Mouse (Mus musculus): ENCODE data around the gene Cyp21a1.
"Not testable (repeated sequence)": the region's sequence is repeated elsewhere in the genome, so short reads cannot be mapped to it uniquely, and the experiment has no call there.

Cyp21a1 gene

DNA sequence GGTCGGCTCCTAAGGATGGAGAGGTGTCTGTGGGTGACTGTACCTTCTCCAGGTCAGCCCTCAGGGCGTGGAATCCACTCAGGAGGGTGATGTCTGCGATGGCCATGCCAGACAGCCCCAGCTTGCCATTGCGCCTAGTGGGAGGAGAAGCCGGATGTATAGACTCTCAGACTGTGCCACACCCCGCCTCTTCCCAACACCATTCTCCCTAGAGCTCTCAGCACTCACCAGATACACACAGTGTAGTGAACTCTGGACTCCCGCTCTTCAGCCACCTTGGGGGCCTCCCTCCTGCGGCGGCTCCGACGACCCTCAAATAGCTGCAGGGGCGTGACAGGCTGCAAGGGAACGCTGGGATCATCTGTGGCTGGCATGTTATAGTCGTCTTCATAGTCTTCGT, 6.9 kb upstream of the Cyp21a1 start:
- CTCF ChIA-PET = no interaction called here
- POLR2A ChIA-PET = no interaction called here

DNA sequence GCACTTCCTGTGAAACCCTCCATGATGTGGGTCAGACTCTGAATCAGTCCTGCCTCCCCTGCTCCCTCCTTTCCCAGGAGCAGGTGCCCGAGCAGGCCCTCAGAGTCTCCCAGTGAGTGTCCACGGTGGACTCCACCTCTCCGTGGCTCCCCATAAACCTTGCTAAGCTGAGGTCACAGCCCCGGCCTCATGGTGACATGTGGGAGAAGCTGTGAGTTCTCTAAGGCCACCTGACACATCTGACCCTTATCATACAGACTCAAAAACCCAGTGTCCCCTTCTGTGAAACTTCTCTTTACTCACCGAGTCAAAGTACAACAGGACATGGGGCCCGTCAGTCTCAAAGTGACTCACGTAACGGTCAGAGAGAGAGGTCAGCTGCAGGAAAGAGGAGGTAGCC, 6.5 kb upstream of the Cyp21a1 start:
- CTCF ChIA-PET = not testable (repeated sequence)

DNA sequence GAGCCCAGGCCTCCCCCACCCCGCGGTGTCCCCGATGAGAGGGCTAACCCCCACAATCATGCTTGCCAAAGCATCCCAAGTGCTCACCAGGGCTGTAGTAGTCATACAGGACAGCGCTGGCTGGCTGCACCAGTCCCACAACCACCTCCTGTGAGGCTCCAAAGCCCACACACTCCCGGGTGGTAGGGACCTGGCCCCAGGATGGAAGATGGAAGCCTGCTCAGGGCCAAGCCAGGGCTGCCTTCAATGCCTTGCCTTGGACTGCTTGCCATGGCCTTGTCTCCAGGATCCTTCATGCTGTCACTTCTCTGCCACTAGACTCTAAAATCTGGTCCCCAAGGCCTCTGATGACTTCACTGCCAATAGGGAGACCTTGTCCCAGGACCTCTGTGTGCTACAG, 6.0 kb upstream of the Cyp21a1 start:
- POLR2A ChIA-PET, CTCF ChIA-PET: not testable (repeated sequence)

More for the DNA sequence above, 6.5 kb upstream of the Cyp21a1 start:
- POLR2A ChIA-PET = not testable (repeated sequence)

DNA sequence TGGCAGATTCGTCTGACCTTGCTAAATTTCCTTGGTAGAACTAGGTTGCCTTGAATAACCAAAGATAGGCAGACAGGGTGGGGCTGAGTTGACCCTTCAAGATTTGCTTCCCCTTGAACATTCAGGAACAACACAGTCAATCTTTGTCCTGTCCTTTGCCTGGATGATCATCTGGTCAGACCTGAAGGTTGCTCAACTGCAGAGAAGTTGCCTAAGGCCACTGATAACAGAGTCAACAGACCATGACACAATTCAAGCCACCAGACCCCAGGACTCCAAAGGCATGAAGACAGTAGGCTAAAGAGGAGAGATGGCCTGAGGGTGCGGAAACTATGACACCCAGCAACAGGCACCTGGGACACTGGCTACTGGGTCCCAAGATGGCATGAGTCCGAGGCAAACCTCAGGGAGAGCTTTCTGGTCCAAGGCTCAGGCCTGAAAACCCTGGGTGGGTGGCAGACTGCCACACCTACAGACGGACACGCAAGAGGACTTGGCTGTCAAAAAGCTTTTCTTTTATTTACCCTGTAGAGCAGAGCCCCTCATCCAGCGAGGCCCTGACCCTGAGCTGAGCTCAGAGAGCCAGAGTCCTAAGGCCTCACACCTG, 4.3 kb upstream of the Cyp21a1 start:
- ChIA-PET POLR2A (no interaction called here), CTCF (no interaction called here)

DNA sequence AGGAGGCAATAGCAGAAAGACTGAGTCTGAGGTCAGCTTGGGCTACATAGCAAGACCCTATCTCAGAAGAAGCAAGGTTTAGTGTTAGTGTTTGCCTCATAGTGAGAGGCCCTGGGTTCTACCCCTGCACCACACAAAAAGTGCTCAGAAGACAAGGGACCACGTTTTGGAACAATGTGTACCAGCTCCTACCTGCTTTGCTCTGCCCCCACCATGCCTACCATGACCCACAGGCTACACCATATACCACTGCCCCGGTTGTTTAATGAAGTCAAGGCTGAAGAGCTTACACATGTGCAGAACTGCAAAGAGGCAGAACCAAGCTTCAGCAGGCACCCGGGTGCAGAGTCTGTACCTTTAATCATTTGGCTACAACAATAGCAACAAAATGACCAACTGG, 2.8 kb upstream of the Cyp21a1 start:
- CTCF ChIA-PET = interaction anchor here in 2 of 4 experiments (0.7 to 1.0 kb wide), 2 partner anchors 12 to 49 kb away, joined by 4 read pairs; no protein-coding TSS in a partner anchor
- POLR2A ChIA-PET = interaction anchor here in 1 of 4 experiments (0.6 kb wide), 1 partner anchor 122 kb away, joined by 6 read pairs; no protein-coding TSS in a partner anchor

DNA sequence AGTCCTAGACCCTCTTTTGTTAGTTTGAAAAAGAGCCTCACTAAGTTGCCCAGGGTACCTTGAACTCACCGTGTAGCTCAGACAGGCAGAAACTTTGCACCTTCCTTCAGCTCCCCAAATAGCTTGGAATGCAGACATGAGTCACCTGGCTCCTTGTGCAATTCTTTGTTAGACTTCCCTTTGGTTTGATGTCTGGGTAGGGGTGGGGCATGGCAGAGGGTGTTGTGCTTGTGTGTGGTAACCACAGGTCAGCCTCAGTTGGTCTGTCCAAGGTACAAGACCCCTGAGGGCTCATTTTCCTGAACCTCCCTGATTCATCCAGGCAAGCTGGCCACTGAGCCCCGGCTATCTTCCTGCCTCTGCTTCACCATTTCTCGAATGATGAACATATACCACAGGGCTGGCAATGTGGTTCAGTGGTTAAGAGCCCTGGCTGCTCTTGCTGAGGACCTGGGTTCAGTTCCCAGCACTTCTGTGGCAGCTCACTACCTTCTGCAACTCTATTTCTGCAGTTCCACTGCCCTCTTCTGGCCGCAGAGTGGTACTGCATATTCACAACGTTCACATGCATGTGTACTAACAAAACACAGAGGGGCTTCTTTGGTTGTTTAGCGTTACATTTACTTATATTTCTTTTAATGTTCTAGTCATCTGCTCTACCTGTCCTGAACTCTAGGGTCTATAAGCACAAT, 656 bp upstream of the Cyp21a1 start:
- CTCF ChIA-PET = interaction anchor here (0.6 to 1.9 kb wide), 12 partner anchors 8 to 241 kb away, joined by 3 to 6 read pairs (median 3); partner anchors contain the start of genes Notch4 (in 1 of the 4) and Rnf5 (in 1 of the 4)
- POLR2A ChIA-PET = no interaction called here

DNA sequence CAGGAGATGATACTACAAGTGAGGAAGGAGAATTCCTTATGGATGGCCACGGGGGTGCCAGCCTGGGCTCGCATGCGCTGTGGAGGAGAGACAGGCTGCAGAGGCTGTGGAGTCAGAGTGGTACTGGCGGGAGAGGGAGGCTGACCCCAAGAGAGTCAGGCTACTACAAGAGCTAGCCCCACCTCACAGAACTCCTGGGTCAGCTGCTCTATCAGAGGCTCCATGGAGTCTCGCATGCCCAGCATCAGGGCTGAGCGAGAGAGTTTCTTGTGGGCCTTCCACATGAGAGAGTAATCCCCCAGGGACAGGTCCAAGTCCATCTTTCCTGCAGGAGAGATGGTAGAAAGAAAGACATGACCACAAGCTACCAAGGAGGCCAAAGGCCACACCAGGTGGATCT, 994 bp downstream of the Cyp21a1 start:
- CTCF ChIA-PET, POLR2A ChIA-PET: not testable (repeated sequence)

DNA sequence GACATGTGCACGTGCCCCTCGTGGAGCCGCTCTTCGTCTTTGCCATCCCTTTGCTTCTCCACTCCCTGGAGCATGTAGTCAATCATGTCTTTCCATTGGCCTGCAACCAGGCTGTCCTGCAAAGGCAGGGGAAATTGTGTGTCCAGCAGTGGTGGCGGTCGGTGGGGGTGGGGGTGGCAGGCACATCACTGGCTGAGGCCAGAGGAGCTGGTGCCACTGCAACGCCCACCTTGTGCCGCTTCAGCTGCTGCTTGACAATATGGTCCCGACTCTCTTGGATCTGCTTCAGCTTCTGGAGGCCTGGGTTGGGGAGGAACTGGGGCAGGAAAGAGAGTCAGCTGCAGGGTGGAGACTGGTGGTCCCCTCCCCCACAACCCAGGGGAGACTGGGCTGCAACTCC, 1.6 kb downstream of the Cyp21a1 start:
- POLR2A ChIA-PET = not testable (repeated sequence)
- CTCF ChIA-PET = interaction anchor here in 2 of 4 experiments (0.6 kb wide), 2 partner anchors 55 to 70 kb away, joined by 3 to 5 read pairs; no protein-coding TSS in a partner anchor

DNA sequence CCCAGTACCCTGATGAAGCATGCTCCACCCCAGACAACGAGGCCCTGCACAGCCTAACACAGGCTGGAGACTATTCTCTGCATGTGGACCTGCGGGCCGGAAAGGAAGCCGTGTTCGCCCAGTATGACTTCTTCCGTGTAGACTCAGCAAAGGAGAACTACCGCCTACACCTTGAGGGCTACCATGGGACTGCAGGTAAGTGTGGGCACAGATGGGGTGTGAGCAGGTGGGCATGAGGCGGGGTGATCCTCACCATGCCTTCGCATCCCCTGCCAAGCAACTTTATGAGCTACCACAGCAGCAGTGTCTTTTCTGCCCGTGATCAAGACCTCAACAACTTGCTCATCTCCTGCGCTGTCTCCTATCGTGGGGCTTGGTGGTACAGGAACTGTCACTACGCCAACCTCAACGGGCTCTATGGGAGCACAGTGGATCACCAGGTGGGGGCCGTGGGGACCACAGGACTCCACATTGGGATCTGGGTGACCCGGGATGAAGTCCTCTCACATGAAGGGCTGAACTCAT, 3.5 kb downstream of the Cyp21a1 start:
- ChIA-PET POLR2A (interaction anchor here in 1 of 4 experiments (0.6 kb wide), 1 partner anchor 415 kb away, joined by 3 read pairs; no protein-coding TSS in a partner anchor), CTCF (interaction anchor here in 1 of 4 experiments (0.6 kb wide), 1 partner anchor 17 kb away, joined by 10 read pairs; no protein-coding TSS in a partner anchor)

DNA sequence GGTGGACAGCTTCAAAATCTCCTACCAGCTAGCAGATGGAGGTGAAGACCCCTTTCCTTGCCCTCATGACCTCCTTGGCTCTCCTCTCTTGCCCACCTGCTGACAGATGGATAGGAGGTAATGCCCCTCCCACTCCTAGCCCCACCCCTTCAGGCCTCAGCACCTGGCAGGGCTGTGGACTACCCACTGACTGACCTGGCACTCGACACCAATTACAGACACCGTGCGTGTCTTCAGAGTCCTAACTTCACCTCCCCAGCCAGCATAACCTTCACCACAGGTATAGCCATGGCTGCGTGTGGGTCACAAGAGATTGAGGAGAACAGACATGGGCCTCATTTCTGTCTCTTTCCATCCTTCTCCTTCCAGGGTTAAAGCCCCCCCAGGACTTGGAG, 4.8 kb downstream of the Cyp21a1 start:
- ChIA-PET CTCF (interaction anchor here in 1 of 4 experiments (0.5 kb wide), 1 partner anchor 344 kb away, joined by 3 read pairs; no protein-coding TSS in a partner anchor), POLR2A (no interaction called here)

DNA sequence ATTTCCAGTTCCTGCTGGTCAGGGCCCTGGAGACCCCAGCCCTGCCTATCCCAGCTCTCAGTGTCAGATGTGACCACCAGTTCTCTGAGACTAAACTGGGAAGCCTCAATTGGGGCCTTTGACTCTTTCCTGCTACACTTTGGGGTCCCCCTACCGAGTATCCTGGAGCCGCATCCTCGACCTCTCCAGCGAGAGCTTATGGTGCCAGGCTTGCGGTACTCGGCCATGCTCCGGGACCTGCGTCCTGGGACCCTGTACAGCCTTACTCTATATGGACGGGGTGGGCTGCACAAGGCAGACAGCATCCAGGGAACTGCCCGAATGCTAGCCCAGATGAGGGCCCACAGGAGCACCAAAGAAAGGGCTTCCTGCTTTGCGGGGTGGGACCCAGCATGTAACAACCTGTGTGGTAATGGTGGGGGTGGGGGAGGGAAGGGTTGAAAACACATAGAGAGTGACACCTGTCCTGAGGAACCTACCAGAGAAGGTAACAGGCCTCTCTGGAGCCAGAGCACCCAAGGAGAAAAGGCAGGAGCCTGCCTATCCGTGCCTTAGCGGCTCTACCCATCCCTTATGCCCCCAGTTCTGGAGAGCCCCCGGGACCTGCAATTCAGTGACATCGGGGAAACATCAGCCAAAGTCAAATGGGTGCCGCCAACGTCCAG, 5.4 kb downstream of the Cyp21a1 start:
- CTCF ChIA-PET = interaction anchor here in 1 of 4 experiments (0.5 kb wide), 1 partner anchor 343 kb away, joined by 3 read pairs; no protein-coding TSS in a partner anchor
- POLR2A ChIA-PET = no interaction called here

DNA sequence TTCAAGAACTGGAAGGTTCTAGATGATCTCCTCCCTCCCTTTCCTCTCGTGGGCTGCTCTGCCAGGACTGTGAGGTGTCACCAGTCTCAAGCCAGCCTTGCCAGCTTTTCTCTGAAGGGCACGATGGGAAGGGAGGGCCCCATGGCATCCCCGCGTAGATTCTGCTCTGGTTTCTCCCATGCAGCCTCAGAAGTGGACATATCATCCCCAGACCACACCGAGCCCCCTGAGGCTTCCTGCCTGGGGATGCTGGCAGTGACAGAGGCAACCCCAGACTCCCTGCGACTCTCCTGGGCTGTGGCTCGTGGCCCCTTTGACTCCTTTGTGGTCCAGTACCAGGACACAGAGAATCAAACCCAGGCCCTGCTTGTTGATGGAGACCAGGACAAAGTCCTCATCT, 6.3 kb downstream of the Cyp21a1 start:
- POLR2A ChIA-PET, CTCF ChIA-PET: not testable (repeated sequence)

DNA sequence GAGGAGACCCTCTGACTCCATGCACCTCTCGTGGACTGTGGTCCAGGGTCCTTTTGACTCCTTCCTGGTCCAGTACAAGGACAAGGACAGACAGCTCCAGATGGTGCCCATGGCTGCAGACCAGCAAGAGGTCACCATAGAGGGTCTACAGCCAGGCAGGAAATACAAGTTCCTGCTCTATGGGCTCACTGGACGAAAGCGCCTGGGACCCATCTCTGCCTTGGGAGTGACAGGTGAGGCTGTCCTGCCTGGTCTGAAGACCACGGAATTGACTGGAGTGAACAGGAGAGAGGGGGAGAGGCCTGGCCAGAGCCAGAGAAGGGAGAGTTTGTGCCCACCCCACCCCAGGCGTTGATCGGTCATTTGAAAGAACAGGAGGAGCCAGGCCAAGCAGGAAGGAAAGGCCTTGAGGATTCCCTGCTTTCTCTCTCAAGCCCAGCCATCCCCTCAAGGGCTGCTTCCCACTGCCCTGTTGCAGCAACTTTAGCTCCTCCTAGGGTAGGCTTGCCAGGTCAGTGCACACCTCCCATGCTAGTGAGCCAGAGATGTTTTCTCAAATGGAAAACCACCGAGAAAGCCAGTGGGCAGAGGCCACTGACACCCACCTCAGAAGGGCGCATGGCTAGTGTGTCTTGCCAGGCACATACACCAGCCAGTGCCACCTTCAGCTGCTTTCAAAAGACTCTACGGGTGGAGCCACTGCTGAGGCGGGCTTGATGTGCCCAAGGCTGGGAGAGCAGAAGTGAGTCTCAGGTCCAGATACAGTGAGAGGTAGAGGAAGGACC, 7.0 kb downstream of the Cyp21a1 start:
- POLR2A ChIA-PET, CTCF ChIA-PET: not testable (repeated sequence)

DNA sequence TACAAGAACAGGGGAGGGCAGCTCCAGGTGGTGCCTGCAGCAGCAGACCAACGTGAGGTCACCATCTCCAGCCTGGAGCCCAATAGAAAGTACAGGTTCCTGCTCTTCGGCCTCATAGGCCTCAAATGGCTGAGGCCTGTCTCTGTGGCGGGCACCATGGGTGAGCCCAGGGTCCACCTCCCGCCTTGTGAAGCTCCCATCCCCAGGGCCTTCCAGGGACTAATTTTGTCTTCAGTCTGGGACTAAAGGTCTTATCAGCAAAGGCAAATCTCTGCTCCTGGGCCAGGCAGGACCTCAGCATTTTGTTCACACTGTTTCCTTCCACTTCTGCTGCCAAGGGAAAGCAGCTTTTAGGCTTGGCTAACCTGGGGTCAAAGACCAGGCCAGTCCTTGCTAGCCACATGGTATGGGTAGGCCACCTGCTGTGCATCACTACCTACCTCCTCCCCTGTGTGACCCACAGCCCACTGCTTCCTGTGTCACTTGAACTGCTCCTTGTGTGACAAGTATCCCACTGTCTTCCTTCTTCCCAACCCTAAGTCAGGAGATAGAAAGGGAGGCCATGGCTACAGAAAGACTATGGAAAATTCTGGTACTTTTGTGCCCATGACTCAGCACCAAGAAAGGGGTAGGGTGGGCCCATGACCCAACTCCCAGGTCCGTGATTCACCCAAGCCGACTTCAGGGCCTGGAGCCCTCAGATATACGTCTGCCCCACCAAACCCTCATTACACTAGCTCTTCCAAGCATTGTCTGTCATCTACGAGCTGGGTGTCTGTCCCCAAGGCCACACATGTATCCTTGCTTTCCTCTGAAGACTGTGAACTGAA, 7.8 kb downstream of the Cyp21a1 start:
- CTCF ChIA-PET = interaction anchor here (0.7 to 1.5 kb wide), 5 partner anchors 8 to 385 kb away, joined by 3 to 6 read pairs (median 3); partner anchors contain the start of gene Cyp21a1 (in 1 of the 4)
- POLR2A ChIA-PET = interaction anchor here in 1 of 4 experiments (0.6 kb wide), 1 partner anchor 675 kb away, joined by 9 read pairs; no protein-coding TSS in a partner anchor

DNA sequence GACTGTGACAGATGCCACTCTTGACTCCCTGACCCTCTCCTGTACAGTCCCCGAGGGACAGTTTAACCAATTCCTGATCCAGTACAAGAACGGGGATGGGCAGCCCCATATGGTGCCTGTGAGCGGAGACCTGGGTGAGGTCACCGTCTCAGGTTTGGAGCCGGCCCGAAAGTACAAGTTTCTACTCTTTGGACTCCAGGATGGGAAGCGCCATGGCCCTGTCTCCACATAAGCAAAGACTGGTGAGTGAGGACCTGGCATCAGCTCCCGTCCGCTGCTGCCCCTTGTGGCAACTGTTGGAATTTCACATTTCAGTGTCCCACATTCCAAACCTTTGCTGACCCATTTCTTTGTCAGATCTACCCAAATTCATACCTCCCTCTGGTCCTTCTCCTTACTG, 8.7 kb downstream of the Cyp21a1 start:
- POLR2A ChIA-PET = interaction anchor here in 3 of 4 experiments (0.6 to 0.8 kb wide), 4 partner anchors 82 to 674 kb away, joined by 3 to 9 read pairs (median 6); partner anchors contain the start of gene Tnf (in 1 of the 3)
- CTCF ChIA-PET = interaction anchor here (0.5 to 1.5 kb wide), 17 partner anchors 9 to 1302 kb away, joined by 3 to 14 read pairs (median 3); partner anchors contain the start of genes Cyp21a1 (in 1 of the 4) and Rnf5 (in 1 of the 4)

DNA sequence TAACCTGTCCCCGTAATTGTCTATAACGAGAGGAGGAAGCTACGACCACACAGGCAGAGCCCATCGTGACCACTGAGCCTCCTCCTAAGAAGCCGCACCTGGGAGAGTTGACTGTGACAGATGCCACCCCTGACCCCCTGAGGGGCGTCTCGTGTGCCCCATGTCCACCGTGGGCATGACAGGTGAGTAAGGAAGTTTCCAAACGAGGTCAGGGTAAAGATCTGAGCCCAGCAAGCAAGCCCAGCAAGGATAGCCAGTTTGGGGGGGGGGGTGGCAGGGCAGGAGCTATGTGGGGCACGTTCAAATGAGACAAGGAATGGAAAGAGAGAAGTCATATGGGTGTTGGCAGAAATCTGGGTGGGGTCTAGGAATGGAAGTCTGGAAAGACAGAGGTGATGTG, 9.3 kb downstream of the Cyp21a1 start:
- POLR2A ChIA-PET = interaction anchor here in 2 of 4 experiments (0.6 to 0.8 kb wide), 2 partner anchors 82 to 407 kb away, joined by 3 to 7 read pairs; partner anchors contain the start of gene Tnf (in 1 of the 2)
- CTCF ChIA-PET = interaction anchor here (0.5 to 1.5 kb wide), 15 partner anchors 10 to 1302 kb away, joined by 3 to 14 read pairs (median 3); partner anchors contain the start of genes Cyp21a1 (in 1 of the 4) and Rnf5 (in 1 of the 4)

DNA sequence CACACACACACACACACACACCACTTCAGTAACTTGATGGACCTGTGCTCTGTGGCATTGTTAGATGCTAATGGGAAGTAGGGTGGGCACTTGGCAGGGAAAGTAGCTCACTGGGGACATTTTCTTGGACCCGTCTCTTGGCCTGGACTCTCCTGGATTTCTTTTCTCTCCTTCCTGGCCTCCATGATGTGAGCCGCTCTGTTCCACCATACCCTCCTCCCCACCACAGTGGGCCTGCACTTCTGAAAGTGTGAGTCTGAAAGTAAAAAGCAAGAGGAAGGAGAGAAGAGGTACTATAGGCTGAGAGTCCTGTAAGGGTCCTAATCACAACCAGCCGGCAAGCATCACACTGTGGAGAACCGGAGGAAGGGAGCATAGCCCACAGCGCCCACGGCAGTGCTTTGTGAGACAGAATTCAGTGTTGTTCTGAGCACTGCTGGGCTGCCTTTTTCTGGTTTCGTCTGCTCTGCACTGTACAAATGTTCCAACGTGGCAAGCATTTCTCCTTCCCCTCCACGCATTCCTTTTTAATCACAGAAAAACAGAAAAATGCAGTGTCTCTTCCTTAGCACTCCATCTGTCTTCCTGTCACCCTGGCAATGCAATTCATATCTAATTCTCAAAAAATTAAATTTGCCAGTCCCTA, 26.6 kb downstream of the Cyp21a1 start:
- CTCF ChIA-PET = no interaction called here
- POLR2A ChIA-PET = no interaction called here
